Mouse (Mus musculus) heart, embryonic 15.5 days (tissue): Measurements from ENCODE around the gene Zc3h12c. TPM values are rescaled to one million over a fixed set of nuclear protein-coding genes. Genes with fewer than 3 reads are reported as not detected.
"Not testable (repeated sequence)": the region's sequence is repeated elsewhere in the genome, so short reads cannot be mapped to it uniquely, and the experiment has no call there.

Experiments used
- ATAC-seq: fragments of 200-750 bp; cut with Nextera tagmentation; replicated peaks from 2 replicates; pipeline ENCODE4 v1.8.0; 2017; ENCODE audit warnings: low read depth, moderate TSS enrichment; ENCODE audit not compliant: insufficient number of reproducible peaks, insufficient read depth, low FRiP score
- H3K27ac ChIP-seq: fragments of 300-500 bp; sonication (generic); 2 replicates; pipeline ENCODE4 v1.5.1; 2015; ENCODE audit warnings: mild to moderate bottlenecking, inconsistent platforms
- H3K27me3 ChIP-seq: fragments of 300-500 bp; sonication (generic); 2 replicates; pipeline ENCODE4 v1.6.1; 2015; ENCODE audit warnings: inconsistent platforms
- H3K36me3 ChIP-seq: fragments of 300-500 bp; sonication (generic); 2 replicates; pipeline ENCODE4 v1.6.1; 2015; ENCODE audit warnings: mild to moderate bottlenecking, inconsistent platforms
- H3K4me1 ChIP-seq: fragments of 300-500 bp; sonication (generic); replicated peaks from 2 replicates; pipeline ENCODE4 v1.6.1; 2015; ENCODE audit warnings: inconsistent platforms
- H3K4me2 ChIP-seq: fragments of 300-500 bp; sonication (generic); 2 replicates; pipeline ENCODE4 v1.6.1; 2015; ENCODE audit warnings: inconsistent platforms, mild to moderate bottlenecking, moderate library complexity
- H3K4me3 ChIP-seq: fragments of 300-500 bp; sonication (generic); 2 replicates; pipeline ENCODE4 v1.5.1; 2015; ENCODE audit warnings: mild to moderate bottlenecking, inconsistent platforms
- H3K9ac ChIP-seq: fragments of 300-500 bp; sonication (generic); 2 replicates; pipeline ENCODE4 v1.6.1; 2015; ENCODE audit warnings: mild to moderate bottlenecking, inconsistent platforms
- H3K9me3 ChIP-seq: fragments of 300-500 bp; sonication (generic); replicated peaks from 2 replicates; pipeline ENCODE4 v1.6.1; 2016; ENCODE audit warnings: inconsistent platforms
- WGBS: fragments of 180-500 bp; shearing (Covaris S2); methylation state at CpG from one replicate; pipeline ENCODE4 v1.1.7; 2015; ENCODE audit warnings: mixed read lengths; 5-methylcytosine and 5-hydroxymethylcytosine counted together
- microRNA-seq: library from miRNA; unstranded; fragments of <30 nt; microRNA quantifications from one replicate; pipeline ENCODE4, GENCODE M21; 2016
- polyA plus RNA-seq: library from polyadenylated mRNA; unstranded; fragments of >200 nt; fragmentation: Nextera tagmentation; extraction: Ambion mirVana; gene quantifications from 2 replicates; pipeline ENCODE4 v1.2.1, GENCODE M21; 2015

The Zc3h12c gene
- polyA plus RNA-seq, 1 experiment from 2014 or later = 2.2 TPM

DNA sequence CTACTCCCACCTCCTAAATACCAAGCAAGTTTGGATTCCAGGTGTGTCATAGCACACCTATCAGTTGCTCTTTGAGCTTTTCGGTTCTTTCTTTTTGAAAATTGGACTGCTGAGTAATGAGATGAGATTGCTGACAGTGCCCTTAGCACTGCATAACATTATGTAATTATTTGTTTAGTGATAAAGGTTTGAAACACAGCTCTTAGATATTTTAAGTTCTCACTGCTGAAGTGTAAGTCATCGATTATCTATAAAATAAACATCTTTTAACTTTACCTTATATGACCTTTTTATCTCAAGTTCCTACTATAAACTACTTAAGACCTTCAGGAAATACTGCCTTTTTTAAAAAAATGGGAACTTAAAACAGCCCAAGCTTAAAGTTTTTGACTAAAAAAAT lies 86.4 kb downstream of the Zc3h12c start:
- Histone ChIP-seq H3K27ac (no peak overlapping the region), H3K4me1 (no peaks in the 10 kb centered on the region), H3K4me2 (no peak overlapping the region), H3K9ac (no peak overlapping the region), H3K36me3 (peaks cover 58% of the 10 kb centered on the region), H3K27me3 (no peaks in the 10 kb centered on the region), H3K4me3 (no peak overlapping the region), H3K9me3 (no peaks in the 10 kb centered on the region)
- no peak for ATAC-seq
- 62% methylated on average over 2 of the region's 2 CpGs for WGBS

DNA sequence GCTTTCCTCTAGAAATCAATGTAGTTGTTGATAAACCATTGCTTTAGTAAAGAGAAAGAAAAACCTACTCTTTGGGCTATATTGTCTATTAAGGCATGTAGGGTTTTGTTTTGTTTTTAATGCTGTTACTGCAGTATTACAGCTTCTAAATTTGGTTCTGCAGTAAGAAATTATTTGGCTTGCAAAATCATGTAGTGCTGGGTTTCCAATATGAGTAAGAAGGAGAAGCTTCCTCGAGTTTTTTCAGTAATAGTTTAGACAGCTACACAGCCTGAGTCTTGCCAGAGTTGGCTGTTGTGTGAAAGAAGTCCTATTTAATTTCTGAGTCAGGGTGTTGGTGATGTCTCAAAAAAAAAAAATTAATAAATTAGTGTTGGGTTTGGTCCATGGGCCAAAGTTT lies 90.7 kb downstream of the Zc3h12c start:
- H3K4me2 ChIP-seq = no peak overlapping the region
- peaks cover 60% of the 10 kb centered on the region for H3K36me3 ChIP-seq
- H3K9ac ChIP-seq = no peak overlapping the region
- WGBS = 85% methylated on average over 1 of the region's 1 CpGs
- H3K9me3 ChIP-seq = no peaks in the 10 kb centered on the region
- H3K27me3 ChIP-seq = no peaks in the 10 kb centered on the region
- no peak overlapping the region for H3K27ac ChIP-seq
- H3K4me3 ChIP-seq = no peak overlapping the region
- no peaks in the 10 kb centered on the region for H3K4me1 ChIP-seq
- ATAC-seq = no peak

DNA sequence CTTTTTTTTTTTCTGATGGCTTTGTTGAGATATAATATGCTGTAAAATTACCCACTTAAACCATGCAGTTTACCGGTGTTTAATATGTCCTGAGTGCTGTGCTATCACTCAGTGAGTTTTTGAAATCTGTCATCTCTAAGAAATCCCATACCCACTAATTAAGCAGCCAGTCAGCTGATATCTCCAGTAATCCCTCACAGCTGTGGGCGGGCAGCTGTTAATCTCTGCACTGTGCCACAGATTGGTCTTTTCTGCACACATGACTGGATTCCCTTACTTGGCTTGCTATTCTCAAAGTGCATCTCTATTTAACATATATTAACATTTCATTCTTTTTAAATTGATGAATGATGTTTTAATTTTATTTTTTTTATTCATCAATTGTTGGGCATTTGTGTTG lies 92.3 kb downstream of the Zc3h12c start:
- Histone ChIP-seq H3K36me3 (peaks cover 61% of the 10 kb centered on the region), H3K4me2 (no peak overlapping the region), H3K9me3 (no peaks in the 10 kb centered on the region), H3K27me3 (no peaks in the 10 kb centered on the region), H3K4me1 (no peaks in the 10 kb centered on the region), H3K27ac (no peak overlapping the region), H3K9ac (no peak overlapping the region), H3K4me3 (no peak overlapping the region)
- WGBS = 87% methylated on average over 2 of the region's 2 CpGs
- ATAC-seq = no peak

DNA sequence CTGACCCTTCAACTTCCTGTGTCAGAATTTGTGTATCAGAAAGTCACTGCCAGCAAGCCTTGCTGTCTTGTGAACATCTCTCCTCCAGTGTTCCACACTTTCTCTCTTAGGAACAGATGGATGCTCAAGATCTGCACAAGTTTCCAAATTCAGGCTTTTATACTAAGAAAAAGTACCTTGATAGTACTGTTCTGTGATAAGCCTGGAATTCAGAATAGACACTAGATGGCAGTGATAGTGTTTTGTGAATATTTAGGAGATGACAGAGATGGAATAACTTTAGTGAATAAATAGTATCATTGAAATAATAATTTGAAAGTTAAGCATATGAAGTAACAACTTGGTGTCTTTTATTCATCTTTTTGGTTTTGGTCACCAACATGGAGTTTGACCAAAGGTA lies 96.2 kb downstream of the Zc3h12c start:
- no peak for ATAC-seq
- Histone ChIP-seq H3K36me3 (peaks cover 73% of the 10 kb centered on the region), H3K4me2 (no peak overlapping the region)

DNA sequence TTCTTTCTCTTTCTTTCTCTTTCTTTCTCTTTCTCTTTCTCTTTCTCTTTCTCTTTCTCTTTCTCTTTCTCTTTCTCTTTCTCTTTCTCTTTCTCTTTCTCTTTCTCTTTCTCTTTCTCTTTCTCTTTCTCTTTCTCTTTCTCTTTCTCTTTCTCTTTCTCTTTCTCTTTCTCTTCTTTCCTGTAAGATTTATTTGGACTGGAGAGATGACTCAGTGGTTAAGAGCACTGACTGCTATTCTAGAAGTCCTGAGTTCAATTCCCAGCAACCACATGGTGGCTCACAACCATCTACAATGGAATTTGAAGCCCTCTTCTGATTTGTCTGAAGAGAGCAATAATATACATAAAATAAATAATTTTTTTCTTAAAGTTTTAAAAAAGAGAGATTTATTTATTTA lies 97.0 kb downstream of the Zc3h12c start:
- H3K9ac ChIP-seq, H3K4me2 ChIP-seq, H3K4me3 ChIP-seq, H3K27ac ChIP-seq, H3K27me3 ChIP-seq, H3K9me3 ChIP-seq, ATAC-seq, H3K4me1 ChIP-seq: not testable (repeated sequence)
- peaks cover 70% of the 10 kb centered on the region for H3K36me3 ChIP-seq

More for the DNA sequence above, 96.2 kb downstream of the Zc3h12c start:
- Histone ChIP-seq H3K27ac (no peak overlapping the region), H3K9ac (no peak overlapping the region), H3K27me3 (no peaks in the 10 kb centered on the region), H3K4me3 (no peak overlapping the region), H3K9me3 (no peaks in the 10 kb centered on the region), H3K4me1 (no peaks in the 10 kb centered on the region)

DNA sequence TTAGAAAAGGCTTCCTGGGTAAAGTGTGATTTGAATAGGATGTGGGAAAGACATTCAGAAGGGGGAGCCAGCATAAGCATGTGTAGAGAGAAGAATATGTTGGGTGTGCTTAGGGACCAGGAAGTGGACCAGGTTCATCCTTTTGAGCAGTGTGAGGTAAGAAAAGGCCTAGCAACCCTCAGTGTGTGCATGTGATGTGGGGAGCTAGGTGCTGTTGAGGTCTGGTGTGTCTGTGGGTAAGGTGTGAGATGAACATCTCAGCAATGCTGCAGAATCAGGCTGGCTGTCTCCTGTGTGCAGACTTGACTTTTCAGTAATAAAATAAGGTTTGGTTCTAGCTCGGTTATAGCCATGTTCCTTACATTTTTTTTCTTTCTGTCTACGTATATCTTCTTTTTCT lies 98.3 kb downstream of the Zc3h12c start:
- no peak overlapping the region for H3K9ac ChIP-seq
- no peaks in the 10 kb centered on the region for H3K4me1 ChIP-seq
- WGBS = 95% methylated on average over 2 of the region's 2 CpGs
- H3K4me2 ChIP-seq = no peak overlapping the region
- no peaks in the 10 kb centered on the region for H3K9me3 ChIP-seq
- peaks cover 75% of the 10 kb centered on the region for H3K36me3 ChIP-seq
- H3K27ac ChIP-seq = no peak overlapping the region
- ATAC-seq = no peak
- H3K27me3 ChIP-seq = no peaks in the 10 kb centered on the region
- H3K4me3 ChIP-seq = no peak overlapping the region

Small RNAs within 50 kb of the gene (microRNA-seq; reads per million reads assigned to microRNA genes)
- not detected for gene Gm27686
- not detected for gene Mir6244

Other genes with a start within 250 kb of the Zc3h12c start
- gene Fdx1, start 205.0 kb downstream of the Zc3h12c start, polyA plus RNA-seq = 82.9 and 102 TPM in 2 replicates
- gene Rdx, start 121.4 kb downstream of the Zc3h12c start, polyA plus RNA-seq = 92.0 and 102 TPM in 2 replicates